Mouse (Mus musculus): ENCODE data around the gene Rhbdl1. TPM values are rescaled to one million over a fixed set of nuclear protein-coding genes. Genes with fewer than 3 reads are reported as not detected.

Gene Rhbdl1
- polyA plus RNA-seq (2021), result 5.0 TPM

GRCm38 (mm10) chr17:25837076-25837410 lies at the start of gene Rhbdl1:
Gene Rhbdl1 (minus strand): TSS chr17:25837295.
- H3K27me3 ChIP-seq, result no peaks in the 10 kb centered on the region
- no peak for TF ChIP-seq CTCF (IDR thresholded peaks at IDR 0.05)
- no peak for ATAC-seq
- in situ Hi-C loops (cut with MboI; ENCODE audit: low pct_unique_long_range_greater_than_20kb), result no loop called here
- ChIA-PET POLR2A (interaction anchor here (0.6 to 2.2 kb wide), 6 partner anchors 9 to 58 kb away, joined by 3 to 7 read pairs (median 4); partner anchors contain the start of gene Wdr90), CTCF (no interaction called here)
- DNase-seq (ENCODE audit: low read depth, low spot score), result no peak

GRCm38 (mm10) chr17:25886806-25887205 lies 49.7 kb upstream of the Rhbdl1 start:
- in situ Hi-C loops (cut with MboI; ENCODE audit: low pct_unique_long_range_greater_than_20kb), result no loop called here
- ATAC-seq (no peak), DNase-seq (ENCODE audit: low read depth, low spot score) (no peak)
- TF ChIP-seq CTCF (IDR thresholded peaks at IDR 0.05), result no peak
- CTCF ChIA-PET, result interaction anchor here (0.8 kb wide), 1 partner anchor 8 kb away, joined by 5 read pairs; no protein-coding TSS in a partner anchor
- H3K27me3 ChIP-seq, result no peaks in the 10 kb centered on the region
- POLR2A ChIA-PET, result no interaction called here

- ChIA-PET POLR2A (no interaction called here), CTCF (interaction anchor here (1.2 kb wide), 1 partner anchor 110 kb away, joined by 3 read pairs; no protein-coding TSS in a partner anchor)
- no peak for TF ChIP-seq CTCF (IDR thresholded peaks at IDR 0.05)
- in situ Hi-C loops (cut with MboI; ENCODE audit: low pct_unique_long_range_greater_than_20kb), result no loop called here
- H3K27me3 ChIP-seq, result no peaks in the 10 kb centered on the region
- DNase-seq (ENCODE audit: low read depth, low spot score) (no peak), ATAC-seq (no peak)
These were observed 48.5 kb upstream of the Rhbdl1 start for GRCm38 (mm10) chr17:25885636-25886035.

GRCm38 (mm10) chr17:25883824-25884223 lies 46.7 kb upstream of the Rhbdl1 start:
- H3K27me3 ChIP-seq, result no peaks in the 10 kb centered on the region
- DNase-seq (ENCODE audit: low read depth, low spot score) (no peak), ATAC-seq (no peak)
- TF ChIP-seq CTCF (IDR thresholded peaks at IDR 0.05), result no peak
- in situ Hi-C loops (cut with MboI; ENCODE audit: low pct_unique_long_range_greater_than_20kb), result no loop called here
- CTCF ChIA-PET, result interaction anchor here (2.4 kb wide), 1 partner anchor 10 kb away, joined by 9 read pairs; no protein-coding TSS in a partner anchor
- POLR2A ChIA-PET, result interaction anchor here (1.4 kb wide), 1 partner anchor 101 kb away, joined by 3 read pairs; no protein-coding TSS in a partner anchor

GRCm38 (mm10) chr17:25883268-25883667 lies 46.2 kb upstream of the Rhbdl1 start:
- no peaks in the 10 kb centered on the region for H3K27me3 ChIP-seq

GRCm38 (mm10) chr17:25882306-25882705 lies 45.2 kb upstream of the Rhbdl1 start:
- H3K27me3 ChIP-seq, result no peaks in the 10 kb centered on the region
- in situ Hi-C loops (cut with MboI; ENCODE audit: low pct_unique_long_range_greater_than_20kb), result no loop called here
- no peak for ATAC-seq
- CTCF ChIA-PET, result interaction anchor here (2.4 kb wide), 1 partner anchor 12 kb away, joined by 9 read pairs; no protein-coding TSS in a partner anchor
- POLR2A ChIA-PET, result no interaction called here
- DNase-seq (ENCODE audit: low read depth, low spot score), result no peak
- TF ChIP-seq CTCF (IDR thresholded peaks at IDR 0.05), result no peak

More at GRCm38 (mm10) chr17:25883268-25883667, 46.2 kb upstream of the Rhbdl1 start:
- in situ Hi-C loops (cut with MboI; ENCODE audit: low pct_unique_long_range_greater_than_20kb), result no loop called here
- ChIA-PET POLR2A (interaction anchor here (1.4 kb wide), 1 partner anchor 101 kb away, joined by 3 read pairs; no protein-coding TSS in a partner anchor), CTCF (interaction anchor here (2.4 kb wide), 1 partner anchor 11 kb away, joined by 9 read pairs; no protein-coding TSS in a partner anchor)
- no peak for ATAC-seq
- no peak for DNase-seq (ENCODE audit: low read depth, low spot score)
- no peak for TF ChIP-seq CTCF (IDR thresholded peaks at IDR 0.05)

- CTCF ChIA-PET, result interaction anchor here (0.9 to 1.0 kb wide), 2 partner anchors 36 to 131 kb away, joined by 4 to 5 read pairs; no protein-coding TSS in a partner anchor
- ATAC-seq (no peak), DNase-seq (ENCODE audit: low read depth, low spot score) (no peak)
These were observed 44.6 kb upstream of the Rhbdl1 start for GRCm38 (mm10) chr17:25881691-25882090.

GRCm38 (mm10) chr17:25880913-25881641 lies 44.0 kb upstream of the Rhbdl1 start:
- H3K27me3 ChIP-seq, result no peaks in the 10 kb centered on the region
- in situ Hi-C loops (cut with MboI; ENCODE audit: low pct_unique_long_range_greater_than_20kb), result no loop called here
- ATAC-seq, result no peak
- no peak for TF ChIP-seq CTCF (IDR thresholded peaks at IDR 0.05)
- DNase-seq (ENCODE audit: low read depth, low spot score), result no peak
- POLR2A ChIA-PET, result interaction anchor here (0.7 to 0.8 kb wide), 2 partner anchors 18 to 30 kb away, joined by 3 to 4 read pairs; no protein-coding TSS in a partner anchor
- CTCF ChIA-PET, result interaction anchor here (0.9 to 1.0 kb wide), 2 partner anchors 36 to 131 kb away, joined by 4 to 5 read pairs; no protein-coding TSS in a partner anchor

More at GRCm38 (mm10) chr17:25881691-25882090, 44.6 kb upstream of the Rhbdl1 start:
- POLR2A ChIA-PET, result interaction anchor here (0.7 to 0.8 kb wide), 2 partner anchors 19 to 30 kb away, joined by 3 to 4 read pairs; no protein-coding TSS in a partner anchor
- in situ Hi-C loops (cut with MboI; ENCODE audit: low pct_unique_long_range_greater_than_20kb), result no loop called here
- no peak for TF ChIP-seq CTCF (IDR thresholded peaks at IDR 0.05)
- H3K27me3 ChIP-seq, result no peaks in the 10 kb centered on the region

- no peak for DNase-seq (ENCODE audit: low read depth, low spot score)
- CTCF ChIA-PET, result interaction anchor here (1.2 kb wide), 1 partner anchor 45 kb away, joined by 3 read pairs; no protein-coding TSS in a partner anchor
- no peaks in the 10 kb centered on the region for H3K27me3 ChIP-seq
- no peak for TF ChIP-seq CTCF (IDR thresholded peaks at IDR 0.05)
- in situ Hi-C loops (cut with MboI; ENCODE audit: low pct_unique_long_range_greater_than_20kb), result no loop called here
- ATAC-seq, result no peak
- POLR2A ChIA-PET, result interaction anchor here (1.4 kb wide), 1 partner anchor 12 kb away, joined by 3 read pairs; the partner anchor contains the start of gene Mcrip2
These were observed 43.3 kb upstream of the Rhbdl1 start, which contains the start of gene Wfikkn1 for GRCm38 (mm10) chr17:25880196-25880910. Gene Wfikkn1 (minus strand): TSS chr17:25880858.

- H3K27me3 ChIP-seq, result no peaks in the 10 kb centered on the region
- DNase-seq (ENCODE audit: low read depth, low spot score), result no peak
- ChIA-PET POLR2A (interaction anchor here (1.4 kb wide), 1 partner anchor 11 kb away, joined by 3 read pairs; the partner anchor contains the start of gene Mcrip2), CTCF (interaction anchor here (0.7 to 1.2 kb wide), 4 partner anchors 11 to 137 kb away, joined by 3 to 4 read pairs (median 3); partner anchors contain the start of gene Mcrip2)
- ATAC-seq, result no peak
- TF ChIP-seq CTCF (IDR thresholded peaks at IDR 0.05), result no peak
- in situ Hi-C loops (cut with MboI; ENCODE audit: low pct_unique_long_range_greater_than_20kb), result no loop called here
These were observed 42.7 kb upstream of the Rhbdl1 start for GRCm38 (mm10) chr17:25879750-25880149.

Data from Patski (cell line).